Mouse (Mus musculus) spleen, adult 2 months (tissue): ENCODE results near the gene Pbx1.

Source experiments
- CTCF ChIP-seq: fragments of 200-500 bp; IDR thresholded peaks from 2 replicates; pipeline ENCODE4 v1.5.1; 2011; ENCODE audit warnings: mild to moderate bottlenecking, inconsistent platforms; ENCODE audit not compliant: insufficient read depth, insufficient read length, insufficient replicate concordance; ENCODE audit errors: extremely low read depth
- POLR2A ChIP-seq: fragments of 200-500 bp; IDR thresholded peaks from 2 replicates; pipeline ENCODE4 v1.6.1; 2011; ENCODE audit warnings: low read depth, low read length, inconsistent platforms

DNA sequence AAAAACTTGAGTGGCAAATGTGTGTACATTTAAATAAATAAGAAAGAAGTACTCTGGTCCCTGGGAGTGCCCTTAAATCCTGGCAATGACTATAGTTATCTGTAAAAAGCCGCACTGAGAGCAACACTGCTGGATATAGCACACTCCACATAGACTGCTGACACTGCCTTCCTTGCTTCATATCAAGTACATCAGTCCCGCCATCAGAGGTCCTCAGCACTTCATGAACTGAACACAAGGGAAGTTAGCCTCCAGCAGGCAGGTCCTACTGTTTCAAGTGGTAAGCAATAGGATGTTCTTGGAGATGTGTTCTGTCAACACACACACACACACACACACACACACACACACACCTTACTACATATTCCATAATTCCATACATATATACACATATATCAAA, 339.0 kb downstream of the Pbx1 start:
- TF ChIP-seq CTCF = no peak
- TF ChIP-seq POLR2A = no peak
